Mouse (Mus musculus) limb, embryonic 11.5 days (tissue): ENCODE measurements around the gene Ifna5. TPM values are rescaled to one million over a fixed set of nuclear protein-coding genes. Genes with fewer than 3 reads are reported as not detected.

ENCODE experiments used
- ATAC-seq: fragments of 200-750 bp; cut with Nextera tagmentation; 2 replicates; pipeline ENCODE4 v1.8.0; 2017; ENCODE audit warnings: low read depth; ENCODE audit not compliant: insufficient number of reproducible peaks, low FRiP score, low TSS enrichment
- DNase-seq: peaks from one replicate; pipeline ENCODE4 v3.0.0-alpha.2; 2015; ENCODE audit warnings: low spot score
- H3K27ac ChIP-seq: fragments of 300-500 bp; sonication (generic); replicated peaks from 2 replicates; pipeline ENCODE4 v1.5.1; 2014; ENCODE audit warnings: low read depth, mild to moderate bottlenecking, low read length
- H3K27me3 ChIP-seq: fragments of 300-500 bp; sonication (generic); 2 replicates; pipeline ENCODE4 v1.6.1; 2014; ENCODE audit warnings: mild to moderate bottlenecking, low read length, mixed read lengths; ENCODE audit not compliant: control insufficient read depth, insufficient read depth
- H3K36me3 ChIP-seq: fragments of 300-500 bp; sonication (generic); 2 replicates; pipeline ENCODE4 v1.6.1; 2014; ENCODE audit warnings: mild to moderate bottlenecking, low read length, moderate library complexity, mixed read lengths; ENCODE audit not compliant: control insufficient read depth, insufficient read depth
- H3K4me1 ChIP-seq: fragments of 300-500 bp; sonication (generic); 2 replicates; pipeline ENCODE4 v1.6.1; 2014; ENCODE audit warnings: low read length, mixed read lengths; ENCODE audit not compliant: control insufficient read depth, insufficient read depth
- H3K4me2 ChIP-seq: fragments of 300-500 bp; sonication (generic); 2 replicates; pipeline ENCODE4 v1.6.1; 2014; ENCODE audit warnings: low read depth, mild to moderate bottlenecking, moderate library complexity; ENCODE audit not compliant: severe bottlenecking
- H3K4me3 ChIP-seq: fragments of 300-500 bp; sonication (generic); 2 replicates; pipeline ENCODE4 v1.5.1; 2014; ENCODE audit warnings: low read depth, low read length
- H3K9ac ChIP-seq: fragments of 300-500 bp; sonication (generic); 2 replicates; pipeline ENCODE4 v1.6.1; 2014; ENCODE audit warnings: mild to moderate bottlenecking, low read length
- H3K9me3 ChIP-seq: fragments of 300-500 bp; sonication (generic); 2 replicates; pipeline ENCODE4 v1.6.1; 2016; ENCODE audit warnings: low read length; ENCODE audit not compliant: control insufficient read depth
- WGBS: fragments of 180-500 bp; shearing (Covaris S2); extraction: QIAGEN DNeasy Blood & Tissue Kit; methylation state at CpG from one replicate; pipeline ENCODE4 v1.1.7; 2014; 5-methylcytosine and 5-hydroxymethylcytosine counted together
- polyA plus RNA-seq: library from polyadenylated mRNA; unstranded; fragments of >200 nt; fragmentation: Nextera tagmentation; extraction: Ambion mirVana; gene quantifications from 2 replicates; pipeline ENCODE4 v1.2.1, GENCODE M21; 2014

Ifna5 gene
- polyA plus RNA-seq, 1 experiment from 2014 or later: not detected

DNA sequence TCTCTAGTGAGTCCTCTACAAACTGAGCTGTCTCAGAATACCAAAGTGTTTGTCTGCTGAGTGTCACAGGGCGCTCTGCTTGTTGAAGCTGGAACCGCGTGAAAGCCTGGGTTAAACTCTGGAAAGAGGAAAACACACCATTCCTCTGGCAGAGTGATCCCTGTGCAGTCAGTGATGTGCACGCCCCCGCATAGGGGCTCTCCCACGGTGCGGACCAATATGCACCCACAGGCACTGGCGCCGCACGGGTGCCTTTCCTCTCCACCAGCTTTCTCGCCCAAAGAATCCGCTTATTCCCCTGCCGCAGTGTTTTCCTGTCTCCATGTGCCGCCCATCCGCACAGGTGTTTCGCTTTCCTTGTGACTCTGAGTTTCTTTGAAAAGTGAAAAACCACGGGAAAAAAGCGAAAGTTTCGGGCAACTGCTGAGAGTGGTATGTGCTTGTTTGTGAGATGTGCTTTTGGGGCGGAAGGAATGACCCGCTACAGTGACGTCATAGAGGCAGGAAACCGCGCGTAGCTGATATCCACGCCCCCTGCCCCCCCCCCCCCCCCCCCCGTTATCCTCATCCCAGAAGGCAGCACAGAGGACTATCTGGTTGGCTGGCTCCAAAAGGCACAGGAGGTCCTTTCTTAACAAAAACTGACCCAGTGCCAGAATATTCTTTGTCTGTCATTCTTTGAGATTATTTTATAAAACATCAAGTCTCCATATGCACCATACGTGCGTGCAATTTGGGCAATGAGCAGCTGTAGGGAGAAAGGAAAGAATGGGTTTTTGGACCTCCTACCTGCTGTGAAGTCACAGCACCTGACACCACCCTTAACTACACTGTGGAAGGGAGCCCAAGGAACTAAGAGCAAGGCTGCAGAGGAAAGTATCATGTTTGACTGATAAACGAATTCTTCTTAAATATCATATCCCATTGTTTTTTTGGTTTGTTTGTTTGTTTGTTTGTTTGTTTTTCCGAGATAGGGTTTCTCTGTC is 32.9 kb downstream of the Ifna5 start:
- ATAC-seq (peak; percentile 65), DNase-seq (peak; percentile 56)
- peak overlapping the region; percentile 48 for H3K4me3 ChIP-seq
- H3K9me3 ChIP-seq: no peaks in the 10 kb centered on the region
- H3K27me3 ChIP-seq: peaks cover 2% of the 10 kb centered on the region; the same call in 1 of the 2 replicates
- H3K9ac ChIP-seq: peak overlapping the region; percentile 40; the same call in 1 of the 2 replicates
- H3K4me1 ChIP-seq: peaks cover 3% of the 10 kb centered on the region; the same call in 1 of the 2 replicates
- H3K36me3 ChIP-seq: no peaks in the 10 kb centered on the region
- 10% methylated on average over 31 of the region's 31 CpGs for WGBS
- peak overlapping the region; percentile 89 for H3K4me2 ChIP-seq
- H3K27ac ChIP-seq: no peak overlapping the region

DNA sequence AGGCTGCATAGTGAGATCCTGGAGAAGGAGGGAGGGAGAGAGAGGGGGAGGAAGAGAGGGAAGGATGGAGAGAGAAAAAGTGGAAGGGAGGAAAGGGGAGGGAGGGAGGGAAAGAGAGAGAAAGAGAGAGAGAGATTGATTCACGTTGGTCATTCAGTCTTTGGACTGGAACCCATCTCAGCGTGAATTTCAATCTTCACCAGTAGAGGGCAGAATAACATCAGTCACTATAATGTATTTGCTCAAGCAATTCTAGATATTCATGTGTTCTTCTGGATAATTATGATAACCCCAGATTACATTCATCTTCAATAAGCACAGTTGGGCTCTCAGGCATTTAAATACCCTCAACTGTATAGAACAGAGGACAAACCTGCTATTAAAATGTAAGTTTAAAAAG is 37.4 kb downstream of the Ifna5 start:
- Histone ChIP-seq H3K27me3 (no peaks in the 10 kb centered on the region), H3K9me3 (no peaks in the 10 kb centered on the region), H3K4me1 (peaks cover 3% of the 10 kb centered on the region; the same call in 1 of the 2 replicates), H3K27ac (no peak overlapping the region), H3K4me3 (no peak overlapping the region), H3K36me3 (no peaks in the 10 kb centered on the region), H3K4me2 (no peak overlapping the region), H3K9ac (no peak overlapping the region)
- DNase-seq (no peak), ATAC-seq (no peak)
- WGBS: 0% methylated on average over 2 of the region's 2 CpGs

DNA sequence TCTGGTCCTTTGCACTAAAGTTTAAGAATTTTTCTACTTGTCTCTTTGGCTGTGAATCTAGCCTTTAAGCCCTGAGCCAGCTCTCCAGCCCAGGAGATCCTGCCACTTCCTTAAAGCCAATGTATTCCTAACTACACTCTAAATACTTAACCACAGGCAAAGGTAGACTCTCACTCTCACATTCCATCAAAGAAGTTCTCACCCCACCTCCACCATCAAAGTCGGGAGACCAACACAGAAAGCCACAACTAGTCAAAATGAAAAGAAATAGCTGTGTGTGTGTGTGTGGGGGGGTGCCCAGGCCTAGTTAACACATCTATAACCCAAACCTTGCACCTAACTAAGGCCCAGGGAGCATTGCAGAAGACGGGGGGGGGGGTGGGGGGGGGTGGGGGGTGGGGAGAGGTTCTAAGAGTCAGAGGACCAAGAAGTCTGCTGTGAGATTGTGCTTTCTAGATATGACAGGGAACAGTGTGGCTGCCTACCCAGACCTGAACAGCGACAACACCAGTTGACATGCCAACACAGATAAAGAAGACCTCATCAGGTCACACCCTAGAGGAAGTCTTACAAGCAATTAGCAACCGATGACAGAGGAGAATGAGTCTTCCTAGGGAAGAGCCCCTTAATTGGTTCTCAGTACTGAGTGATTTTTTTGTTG is 40.2 kb downstream of the Ifna5 start:
- ATAC-seq: no peak
- Histone ChIP-seq H3K4me2 (no peak overlapping the region), H3K27ac (no peak overlapping the region), H3K4me3 (no peak overlapping the region), H3K9ac (no peak overlapping the region), H3K36me3 (no peaks in the 10 kb centered on the region), H3K4me1 (no peaks in the 10 kb centered on the region), H3K27me3 (no peaks in the 10 kb centered on the region), H3K9me3 (no peaks in the 10 kb centered on the region)
- no peak for DNase-seq
- WGBS: 60% methylated on average over 4 of the region's 4 CpGs

DNA sequence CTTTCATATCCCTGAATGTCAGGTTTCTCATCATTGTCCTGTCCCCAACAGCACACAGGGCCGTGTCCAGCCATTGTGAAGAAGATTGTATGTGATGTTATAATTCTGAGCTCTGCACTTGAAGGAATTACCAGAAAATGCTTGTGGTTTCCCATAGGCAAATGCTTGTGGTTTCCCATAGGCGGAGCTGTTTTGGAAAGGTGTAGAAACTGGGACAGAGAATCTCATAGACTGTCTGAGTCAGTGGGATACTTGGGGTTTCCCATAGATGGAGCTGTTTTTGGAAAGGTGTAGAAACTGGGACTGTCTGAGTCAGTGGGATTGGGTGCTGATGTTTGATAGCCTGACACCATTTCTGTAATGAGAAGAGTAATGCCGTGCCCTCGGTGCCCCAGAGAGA is 41.2 kb downstream of the Ifna5 start:
- DNase-seq (no peak), ATAC-seq (no peak)
- Histone ChIP-seq H3K4me2 (no peak overlapping the region), H3K4me3 (no peak overlapping the region), H3K36me3 (no peaks in the 10 kb centered on the region), H3K4me1 (no peaks in the 10 kb centered on the region), H3K9me3 (no peaks in the 10 kb centered on the region), H3K9ac (no peak overlapping the region), H3K27me3 (no peaks in the 10 kb centered on the region), H3K27ac (no peak overlapping the region)
- 88% methylated on average over 4 of the region's 4 CpGs for WGBS

DNA sequence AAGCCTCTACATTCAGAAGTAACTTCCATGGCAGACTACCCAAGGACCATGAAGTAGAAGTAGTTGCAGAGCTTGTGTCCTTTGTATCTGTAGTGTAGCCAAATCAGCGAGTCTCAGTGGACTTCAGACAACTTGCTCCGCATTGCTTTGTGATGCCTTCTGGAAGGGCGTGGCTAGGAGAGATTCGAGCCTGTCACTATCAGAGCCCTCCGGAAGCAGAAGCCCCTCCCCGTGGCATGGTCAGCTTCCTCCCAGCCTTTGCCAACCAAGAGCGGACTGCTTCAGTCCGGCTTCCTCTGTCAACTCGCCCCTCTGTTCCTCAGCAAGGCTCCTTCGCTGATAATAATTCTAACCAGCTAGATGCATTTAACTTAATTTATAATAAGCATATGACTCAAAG is 42.9 kb downstream of the Ifna5 start:
- H3K4me1 ChIP-seq: no peaks in the 10 kb centered on the region
- 64% methylated on average over 10 of the region's 10 CpGs for WGBS
- ATAC-seq (no peak), DNase-seq (no peak)
- no peak overlapping the region for H3K9ac ChIP-seq
- H3K36me3 ChIP-seq: no peaks in the 10 kb centered on the region
- H3K27me3 ChIP-seq: no peaks in the 10 kb centered on the region
- H3K27ac ChIP-seq: no peak overlapping the region
- H3K4me3 ChIP-seq: no peak overlapping the region
- no peak overlapping the region for H3K4me2 ChIP-seq
- H3K9me3 ChIP-seq: no peaks in the 10 kb centered on the region

DNA sequence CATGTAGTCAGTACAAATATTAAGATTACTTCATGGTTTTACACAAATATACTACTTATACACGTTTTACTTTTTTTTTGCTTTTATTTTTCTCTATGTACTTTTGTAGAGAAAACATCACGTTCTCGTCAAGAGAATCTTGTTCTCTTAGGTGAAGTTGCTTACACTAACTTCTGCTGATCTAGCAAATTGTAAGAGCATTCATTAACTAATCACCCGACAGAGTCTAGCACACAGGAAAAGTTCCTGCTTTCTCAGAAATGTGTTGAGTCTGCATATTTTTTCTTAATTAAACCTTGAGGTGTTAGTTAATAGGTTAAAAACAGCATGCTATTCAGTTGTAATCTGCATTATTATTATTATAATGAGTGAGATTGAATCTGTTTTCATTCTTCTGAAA is 43.4 kb downstream of the Ifna5 start:
- Histone ChIP-seq H3K27ac (no peak overlapping the region), H3K4me1 (no peaks in the 10 kb centered on the region), H3K27me3 (no peaks in the 10 kb centered on the region), H3K9me3 (no peaks in the 10 kb centered on the region), H3K4me3 (no peak overlapping the region), H3K9ac (no peak overlapping the region), H3K36me3 (no peaks in the 10 kb centered on the region), H3K4me2 (no peak overlapping the region)
- WGBS: 83% methylated on average over 4 of the region's 4 CpGs
- DNase-seq (no peak), ATAC-seq (no peak)

DNA sequence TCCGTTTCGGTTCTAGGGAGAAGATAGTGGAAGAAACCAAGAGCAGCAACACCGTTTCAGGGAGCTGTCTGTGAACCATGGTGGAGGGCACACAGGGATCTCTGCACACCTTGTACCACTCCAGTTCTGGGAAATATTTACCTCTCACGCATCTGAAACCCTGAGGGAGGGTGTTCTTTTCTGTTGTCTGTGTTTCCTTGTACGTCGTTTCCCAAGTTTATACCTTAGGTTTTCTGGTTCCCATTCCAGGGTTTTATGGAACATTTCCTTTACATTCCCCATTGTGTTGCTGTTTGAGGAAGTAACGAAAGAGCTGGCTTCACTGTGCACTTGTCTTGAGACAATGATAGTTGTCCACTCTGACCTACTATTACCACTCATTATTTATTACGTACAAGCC is 44.8 kb downstream of the Ifna5 start, which contains the start of gene Ifne:
TSS of gene Ifne (minus strand) at position 101 of the 400 bp plus-strand sequence.
- Histone ChIP-seq H3K9me3 (no peaks in the 10 kb centered on the region), H3K4me1 (no peaks in the 10 kb centered on the region), H3K36me3 (no peaks in the 10 kb centered on the region), H3K27me3 (no peaks in the 10 kb centered on the region), H3K4me2 (no peak within 1 kb of the TSS), H3K27ac (no peak within 1 kb of the TSS), H3K9ac (no peak within 1 kb of the TSS), H3K4me3 (no peak within 1 kb of the TSS)
- ATAC-seq: no peak
- no peak for DNase-seq
- WGBS: 87% methylated on average over 8 of the region's 8 CpGs
